Mouse (Mus musculus) midbrain, embryonic 12.5 days (tissue): ENCODE measurements around the gene Zc3h7b. TPM values are rescaled to one million over a fixed set of nuclear protein-coding genes. Genes with fewer than 3 reads are reported as not detected.

Experiments
- ATAC-seq: fragments of 200-750 bp; cut with Nextera tagmentation; 2 replicates; pipeline ENCODE4 v1.8.0; 2017; ENCODE audit warnings: low read depth, moderate TSS enrichment, moderate library complexity; ENCODE audit not compliant: low FRiP score
- H3K27ac ChIP-seq: fragments of 300-500 bp; sonication (generic); replicated peaks from 2 replicates; pipeline ENCODE4 v1.5.1; 2016; ENCODE audit warnings: mild to moderate bottlenecking
- H3K27me3 ChIP-seq: fragments of 300-500 bp; sonication (generic); 2 replicates; pipeline ENCODE4 v1.6.1; 2016; ENCODE audit warnings: mild to moderate bottlenecking
- H3K36me3 ChIP-seq: fragments of 300-500 bp; sonication (generic); 2 replicates; pipeline ENCODE4 v1.6.1; 2016
- H3K4me1 ChIP-seq: fragments of 300-500 bp; sonication (generic); 2 replicates; pipeline ENCODE4 v1.6.1; 2016
- H3K4me2 ChIP-seq: fragments of 300-500 bp; sonication (generic); replicated peaks from 2 replicates; pipeline ENCODE4 v1.6.1; 2016; ENCODE audit warnings: mild to moderate bottlenecking, moderate library complexity
- H3K4me3 ChIP-seq: fragments of 300-500 bp; sonication (generic); 2 replicates; pipeline ENCODE4 v1.5.1; 2016; ENCODE audit warnings: mild to moderate bottlenecking
- H3K9ac ChIP-seq: fragments of 300-500 bp; sonication (generic); replicated peaks from 2 replicates; pipeline ENCODE4 v1.6.1; 2016; ENCODE audit warnings: mild to moderate bottlenecking, moderate library complexity
- H3K9me3 ChIP-seq: fragments of 300-500 bp; sonication (generic); 2 replicates; pipeline ENCODE4 v1.6.1; 2016; ENCODE audit warnings: mild to moderate bottlenecking
- WGBS: fragments of 180-500 bp; shearing (Covaris S2); methylation state at CpG from one replicate; pipeline ENCODE4 v1.1.7; 2016; 5-methylcytosine and 5-hydroxymethylcytosine counted together
- polyA plus RNA-seq: library from polyadenylated mRNA; unstranded; fragments of >200 nt; fragmentation: Nextera tagmentation; extraction: Ambion mirVana; gene quantifications from 2 replicates; pipeline ENCODE4 v1.2.1, GENCODE M21; 2016

The Zc3h7b gene
- polyA plus RNA-seq, 1 experiment from 2014 or later = 50.4 TPM

- Histone ChIP-seq H3K27me3 (no peaks in the 10 kb centered on the region), H3K27ac (no peak overlapping the region), H3K4me3 (no peak overlapping the region), H3K4me2 (no peak overlapping the region), H3K4me1 (peaks cover 8% of the 10 kb centered on the region), H3K9me3 (no peaks in the 10 kb centered on the region), H3K36me3 (peaks cover 28% of the 10 kb centered on the region), H3K9ac (no peak overlapping the region)
- no peak for ATAC-seq
- 67% methylated on average over 2 of the region's 2 CpGs for WGBS
Observed at GRCm38 (mm10) chr15:81829208-81829580, 84.3 kb downstream of the Zc3h7b start.

GRCm38 (mm10) chr15:81830530-81830929, 85.7 kb downstream of the Zc3h7b start:
- Histone ChIP-seq H3K4me2 (no peak overlapping the region), H3K9me3 (no peaks in the 10 kb centered on the region), H3K4me3 (no peak overlapping the region), H3K27ac (no peak overlapping the region), H3K27me3 (peaks cover 7% of the 10 kb centered on the region), H3K9ac (no peak overlapping the region), H3K4me1 (peaks cover 8% of the 10 kb centered on the region), H3K36me3 (peaks cover 15% of the 10 kb centered on the region)
- no peak for ATAC-seq
- 89% methylated on average over 4 of the region's 4 CpGs for WGBS

- peak overlapping the region; percentile 15; the same call in 1 of the 2 replicates for H3K4me2 ChIP-seq
- 15% methylated on average over 24 of the region's 24 CpGs for WGBS
Observed at GRCm38 (mm10) chr15:81831136-81831825, 86.4 kb downstream of the Zc3h7b start.

GRCm38 (mm10) chr15:81832219-81832618, 87.4 kb downstream of the Zc3h7b start:
- no peak overlapping the region for H3K27ac ChIP-seq
- 83% methylated on average over 3 of the region's 3 CpGs for WGBS
- ATAC-seq = no peak

More at GRCm38 (mm10) chr15:81831136-81831825, 86.4 kb downstream of the Zc3h7b start:
- Histone ChIP-seq H3K27ac (peak overlapping the region; percentile 22; the same call in 1 of the 2 replicates), H3K9me3 (no peaks in the 10 kb centered on the region), H3K27me3 (peaks cover 15% of the 10 kb centered on the region), H3K36me3 (peaks cover 8% of the 10 kb centered on the region), H3K9ac (0 out of 2 replicates have a peak overlapping the region, but pooled peaks have one; percentile 16), H3K4me3 (peak overlapping the region; percentile 9; the same call in 1 of the 2 replicates), H3K4me1 (peaks cover 15% of the 10 kb centered on the region)
- ATAC-seq = peak; percentile 89

GRCm38 (mm10) chr15:81833481-81833880, 88.6 kb downstream of the Zc3h7b start:
- no peak for ATAC-seq
- H3K27me3 ChIP-seq = peaks cover 29% of the 10 kb centered on the region
- 80% methylated on average over 4 of the region's 4 CpGs for WGBS
- H3K4me3 ChIP-seq = no peak overlapping the region
- no peaks in the 10 kb centered on the region for H3K9me3 ChIP-seq
- H3K36me3 ChIP-seq = no peaks in the 10 kb centered on the region
- H3K27ac ChIP-seq = no peak overlapping the region
- peaks cover 19% of the 10 kb centered on the region for H3K4me1 ChIP-seq
- H3K4me2 ChIP-seq = no peak overlapping the region
- no peak overlapping the region for H3K9ac ChIP-seq

More at GRCm38 (mm10) chr15:81832219-81832618, 87.4 kb downstream of the Zc3h7b start:
- Histone ChIP-seq H3K9ac (no peak overlapping the region), H3K4me3 (no peak overlapping the region), H3K36me3 (peaks cover 5% of the 10 kb centered on the region), H3K4me1 (peaks cover 19% of the 10 kb centered on the region), H3K4me2 (no peak overlapping the region), H3K27me3 (peaks cover 23% of the 10 kb centered on the region), H3K9me3 (no peaks in the 10 kb centered on the region)

- peaks cover 19% of the 10 kb centered on the region for H3K4me1 ChIP-seq
- 64% methylated on average over 3 of the region's 3 CpGs for WGBS
- H3K9ac ChIP-seq = no peak overlapping the region
- no peak overlapping the region for H3K4me2 ChIP-seq
- no peak for ATAC-seq
- H3K4me3 ChIP-seq = no peak overlapping the region
- no peaks in the 10 kb centered on the region for H3K36me3 ChIP-seq
- H3K9me3 ChIP-seq = no peaks in the 10 kb centered on the region
- peaks cover 29% of the 10 kb centered on the region for H3K27me3 ChIP-seq
- no peak overlapping the region for H3K27ac ChIP-seq
Observed at GRCm38 (mm10) chr15:81834171-81834841, 89.4 kb downstream of the Zc3h7b start.

GRCm38 (mm10) chr15:81835007-81835880, 90.4 kb downstream of the Zc3h7b start:
- H3K4me3 ChIP-seq = no peak overlapping the region
- peaks cover 19% of the 10 kb centered on the region for H3K4me1 ChIP-seq
- 72% methylated on average over 10 of the region's 10 CpGs for WGBS
- no peak for ATAC-seq
- no peak overlapping the region for H3K9ac ChIP-seq
- H3K36me3 ChIP-seq = no peaks in the 10 kb centered on the region
- no peak overlapping the region for H3K27ac ChIP-seq
- peaks cover 29% of the 10 kb centered on the region for H3K27me3 ChIP-seq
- H3K4me2 ChIP-seq = no peak overlapping the region
- no peaks in the 10 kb centered on the region for H3K9me3 ChIP-seq

GRCm38 (mm10) chr15:81836124-81836821, 91.4 kb downstream of the Zc3h7b start:
- peak overlapping the region; percentile 46 for H3K4me2 ChIP-seq
- no peaks in the 10 kb centered on the region for H3K36me3 ChIP-seq
- peaks cover 16% of the 10 kb centered on the region for H3K4me1 ChIP-seq
- no peak overlapping the region for H3K27ac ChIP-seq
- H3K4me3 ChIP-seq = peak overlapping the region; percentile 30
- WGBS = 3% methylated on average over 32 of the region's 33 CpGs
- H3K27me3 ChIP-seq = peaks cover 29% of the 10 kb centered on the region
- peak; percentile 68 for ATAC-seq
- H3K9ac ChIP-seq = peak overlapping the region; percentile 25
- H3K9me3 ChIP-seq = no peaks in the 10 kb centered on the region

GRCm38 (mm10) chr15:81836966-81837920, 92.4 kb downstream of the Zc3h7b start:
- H3K36me3 ChIP-seq = no peaks in the 10 kb centered on the region
- no peak for ATAC-seq
- H3K4me1 ChIP-seq = peaks cover 10% of the 10 kb centered on the region; the same call in 1 of the 2 replicates
- no peak overlapping the region for H3K27ac ChIP-seq
- H3K4me2 ChIP-seq = no peak overlapping the region
- no peak overlapping the region for H3K4me3 ChIP-seq
- H3K9me3 ChIP-seq = no peaks in the 10 kb centered on the region
- H3K9ac ChIP-seq = no peak overlapping the region
- 56% methylated on average over 7 of the region's 7 CpGs for WGBS
- peaks cover 29% of the 10 kb centered on the region for H3K27me3 ChIP-seq

- Histone ChIP-seq H3K4me2 (no peak overlapping the region), H3K9ac (no peak overlapping the region), H3K36me3 (no peaks in the 10 kb centered on the region), H3K9me3 (no peaks in the 10 kb centered on the region), H3K4me3 (no peak overlapping the region), H3K4me1 (peaks cover 10% of the 10 kb centered on the region; the same call in 1 of the 2 replicates), H3K27ac (no peak overlapping the region), H3K27me3 (peaks cover 29% of the 10 kb centered on the region)
- WGBS = 79% methylated on average over 14 of the region's 14 CpGs
- ATAC-seq = no peak
Observed at GRCm38 (mm10) chr15:81838554-81839235, 93.8 kb downstream of the Zc3h7b start.
